Mouse (Mus musculus): ENCODE data around the gene Spata13. TPM values are rescaled to one million over a fixed set of nuclear protein-coding genes. Genes with fewer than 3 reads are reported as not detected.

The Spata13 gene
- total RNA-seq, 2 experiments from 2014 or later, result 29.9 to 31.4 TPM

DNA sequence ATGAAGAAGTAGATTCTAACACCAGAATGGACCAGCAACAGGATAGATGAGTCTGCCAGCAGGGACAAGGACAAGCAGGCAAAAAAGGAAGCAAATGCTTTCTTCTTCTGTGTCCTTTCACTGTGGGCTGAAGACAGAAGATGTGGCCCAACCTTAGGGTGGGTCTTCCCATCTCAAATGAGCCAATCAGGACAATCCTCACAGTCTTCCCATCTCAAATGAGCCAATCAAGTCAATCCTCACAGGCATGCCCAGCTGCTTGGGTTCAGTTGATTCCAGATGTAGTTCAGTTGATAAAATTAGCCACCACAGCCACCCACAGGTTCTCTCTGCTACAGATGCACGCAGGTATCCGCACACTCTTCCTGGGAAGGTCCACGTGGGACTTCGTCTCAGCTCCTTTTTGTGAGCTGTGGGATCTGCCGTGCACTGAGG is 143.7 kb downstream of the Spata13 start:
- no peak for DNase-seq (ENCODE audit: low spot score in 2 of 2)

DNA sequence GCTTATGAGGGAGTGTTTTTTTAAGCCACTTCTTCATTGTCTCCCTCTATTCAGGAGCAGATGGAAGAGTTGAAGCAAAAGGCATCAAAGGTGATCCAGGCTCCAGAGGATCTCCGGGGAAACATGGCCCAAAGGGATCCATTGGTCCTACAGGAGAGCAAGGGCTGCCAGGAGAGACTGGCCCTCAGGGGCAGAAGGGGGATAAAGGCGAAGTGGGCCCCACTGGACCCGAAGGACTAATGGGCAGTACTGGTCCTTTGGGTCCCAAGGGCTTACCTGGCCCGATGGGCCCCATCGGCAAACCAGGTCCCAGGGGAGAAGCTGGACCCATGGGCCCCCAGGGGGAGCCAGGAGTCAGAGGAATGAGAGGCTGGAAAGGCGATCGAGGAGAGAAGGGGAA is 145.4 kb downstream of the Spata13 start:
- no peak for DNase-seq (ENCODE audit: low spot score in 2 of 2)

DNA sequence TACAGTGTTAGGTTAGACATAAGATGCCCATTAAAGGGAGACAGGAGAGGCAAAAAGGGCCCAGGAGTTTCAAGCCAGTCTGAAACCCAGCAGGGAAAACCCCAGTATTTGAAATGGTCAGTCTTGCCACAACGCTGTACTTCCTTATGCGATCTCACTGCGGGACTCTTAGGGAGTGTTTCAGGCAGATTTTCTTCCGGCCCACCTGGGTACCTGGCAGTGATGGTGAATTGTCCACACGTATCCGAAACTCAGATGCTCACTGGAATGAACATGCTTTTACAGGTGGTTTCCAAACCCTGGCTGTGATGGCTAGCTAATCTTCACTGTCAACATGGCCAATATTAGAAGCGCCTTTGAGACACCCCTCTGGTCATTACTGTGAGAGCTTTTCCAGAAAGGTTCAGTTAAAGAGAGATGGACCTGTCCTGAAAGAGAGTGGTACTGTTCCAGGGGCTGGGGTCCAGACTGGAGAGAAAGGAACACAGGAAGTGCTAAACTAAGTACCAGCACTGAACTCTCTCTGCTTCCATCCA is 148.4 kb downstream of the Spata13 start:
- no peak for DNase-seq (ENCODE audit: low spot score in 2 of 2)

DNA sequence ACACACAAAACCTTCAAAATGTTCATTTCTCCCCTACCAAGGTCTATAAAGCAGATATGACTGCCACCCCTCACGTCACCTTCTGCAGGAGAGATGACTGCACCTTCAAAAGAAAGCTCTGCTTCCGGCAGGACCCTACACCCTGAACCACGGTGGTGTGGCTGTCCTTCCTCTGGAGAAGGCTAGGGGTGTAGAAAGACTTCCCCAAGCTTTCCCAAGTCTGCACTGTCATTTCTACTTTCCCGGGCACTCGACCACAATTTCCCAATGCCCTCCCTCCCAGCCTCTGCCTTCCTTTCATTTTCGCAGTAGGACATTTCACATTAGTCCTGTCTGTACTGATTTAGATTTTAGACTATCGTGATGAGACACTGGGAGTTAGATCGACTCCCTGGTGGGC is 149.4 kb downstream of the Spata13 start:
- no peak for DNase-seq (ENCODE audit: low spot score in 2 of 2)

DNA sequence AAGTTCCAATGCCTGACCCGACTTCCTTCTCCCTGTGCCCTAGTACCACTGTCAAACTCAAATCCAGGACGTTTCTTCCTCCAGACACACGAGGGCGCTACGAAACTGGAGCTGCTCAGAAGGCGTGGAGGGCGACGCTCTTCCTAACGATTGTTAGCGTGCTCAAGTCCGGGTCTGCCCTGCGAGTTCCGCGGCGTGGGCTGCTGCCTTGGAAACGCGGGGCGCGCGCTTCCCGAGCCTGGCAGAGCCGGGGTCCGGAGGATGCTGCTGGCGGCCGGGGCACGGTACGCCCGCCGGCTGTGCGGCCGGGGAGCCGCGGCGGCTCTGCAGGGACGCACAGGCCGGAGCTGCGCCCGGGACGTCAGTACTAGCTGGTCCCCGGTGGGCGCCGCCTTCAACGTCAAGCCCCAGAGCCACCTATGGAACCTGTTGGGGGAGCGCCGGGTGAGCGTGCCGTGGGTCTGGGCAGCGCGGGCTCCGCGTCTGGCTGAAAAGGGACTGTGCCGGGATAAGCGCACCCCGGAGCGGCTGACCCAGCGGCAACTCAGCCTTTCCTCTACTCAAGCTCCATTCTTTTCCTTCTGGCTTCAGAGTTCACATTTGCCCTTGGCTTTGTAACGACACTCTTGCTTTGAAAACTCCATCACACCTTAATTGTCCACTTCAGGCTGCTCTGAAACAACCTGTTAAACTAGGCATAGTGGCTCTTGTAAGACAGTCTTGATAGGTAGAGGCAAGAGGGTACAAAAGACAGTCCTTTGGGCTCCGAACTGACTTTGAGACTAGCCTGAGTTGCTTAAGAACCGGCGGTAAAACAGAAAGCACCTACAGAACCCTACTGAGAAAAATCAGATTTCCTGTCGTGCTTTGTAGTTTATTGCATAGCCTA is 150.9 kb downstream of the Spata13 start, which contains the start of gene Mipep:
Gene Mipep (plus strand): TSS at position 147 of the 889 bp plus-strand sequence.
- DNase-seq (ENCODE audit: low spot score in 2 of 2), result peak; percentile 84 to 88

DNA sequence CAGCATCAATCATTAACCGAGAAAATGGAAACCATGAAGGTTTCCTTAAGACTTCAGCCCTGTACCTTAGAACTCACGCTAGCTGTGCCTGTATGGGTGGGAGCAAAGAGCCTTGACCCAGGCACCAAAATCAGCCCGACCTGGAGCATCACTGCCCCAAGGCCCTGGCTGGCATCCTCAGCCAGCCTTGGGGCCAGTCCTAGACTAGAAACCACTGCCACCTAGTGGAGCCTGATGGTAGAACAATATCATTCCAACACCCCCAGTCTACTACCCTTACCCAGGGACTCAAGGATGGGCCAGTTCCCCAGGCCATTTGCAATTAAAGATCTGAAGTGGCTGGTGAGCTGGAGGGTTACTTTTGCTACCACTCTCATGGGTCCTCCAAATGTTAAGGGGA is 156.3 kb downstream of the Spata13 start:
- peak; percentile 57 to 70 for DNase-seq (ENCODE audit: low spot score in 2 of 2)

DNA sequence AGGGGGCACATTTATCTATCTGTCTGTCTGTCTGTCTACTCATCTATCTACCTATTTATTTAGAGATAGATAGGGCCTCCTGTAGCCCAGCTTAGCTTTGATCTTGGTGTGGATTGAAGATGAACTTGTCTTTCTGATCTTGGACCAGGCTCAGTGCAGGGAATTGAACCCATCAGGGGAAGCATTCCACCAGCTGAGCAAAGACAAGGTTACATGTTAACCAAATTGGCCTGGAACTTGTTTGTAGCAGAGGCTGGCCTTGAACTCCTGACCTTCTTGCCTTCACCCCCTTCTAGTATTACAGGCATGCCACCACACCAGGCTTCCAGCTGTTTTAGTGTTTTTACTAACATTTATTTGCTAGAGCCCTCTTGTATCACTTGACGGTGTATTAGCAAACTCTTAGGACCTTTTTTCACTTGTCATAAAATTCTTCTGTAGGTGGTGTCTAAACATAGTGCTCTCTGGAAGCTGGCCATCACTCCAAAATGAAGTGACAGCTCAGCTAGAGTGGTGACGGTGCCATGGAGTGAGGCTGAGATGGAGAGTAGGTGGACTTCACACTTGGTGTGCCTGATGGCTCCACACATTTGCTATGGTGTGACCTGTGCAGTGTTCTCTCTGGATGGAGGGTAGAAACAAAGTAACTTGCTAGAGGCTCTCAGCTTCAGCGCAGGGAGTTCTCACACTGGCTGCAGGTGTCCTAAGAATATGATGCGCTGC is 163.0 kb downstream of the Spata13 start:
- no peak for DNase-seq (ENCODE audit: low spot score in 2 of 2)

DNA sequence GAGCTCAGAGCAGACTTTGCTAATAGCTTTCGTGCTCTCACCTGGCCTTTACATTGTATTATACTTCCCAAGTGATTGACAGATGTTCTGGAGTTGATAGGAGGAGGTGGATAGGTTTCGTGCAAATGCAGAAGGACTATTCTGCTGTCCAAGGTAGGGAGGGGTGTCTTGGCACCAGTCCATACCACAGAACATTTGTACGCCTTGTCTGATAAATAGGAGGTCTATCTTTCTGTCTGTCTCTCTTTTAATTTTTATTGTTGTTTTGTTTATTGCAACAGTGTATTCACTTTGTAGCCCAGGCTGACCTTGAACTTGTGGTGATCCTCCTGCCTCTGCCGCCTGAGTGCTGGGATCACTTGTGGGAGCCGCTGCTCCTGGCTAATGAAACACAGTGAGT is 163.8 kb downstream of the Spata13 start:
- DNase-seq (ENCODE audit: low spot score in 2 of 2), result no peak

DNA sequence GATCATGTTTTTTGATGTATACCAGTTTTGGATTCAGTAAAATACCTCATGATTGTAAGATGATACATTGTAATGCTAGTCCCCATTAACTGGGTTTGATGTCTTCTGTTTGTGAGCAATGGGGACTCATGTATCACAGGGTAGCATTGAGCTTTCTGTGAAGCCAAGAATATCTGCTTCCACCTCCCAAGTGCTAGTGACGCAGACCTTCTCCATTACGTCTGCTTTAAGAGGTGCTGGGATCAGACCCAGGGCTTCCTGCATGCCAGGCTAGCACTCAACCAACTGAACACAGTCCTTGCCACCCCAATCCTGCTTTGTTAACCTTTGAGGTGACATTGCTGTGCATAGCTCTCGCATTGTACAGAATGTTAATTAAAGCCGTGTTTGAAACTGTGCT is 164.9 kb downstream of the Spata13 start:
- no peak for DNase-seq (ENCODE audit: low spot score in 2 of 2)

DNA sequence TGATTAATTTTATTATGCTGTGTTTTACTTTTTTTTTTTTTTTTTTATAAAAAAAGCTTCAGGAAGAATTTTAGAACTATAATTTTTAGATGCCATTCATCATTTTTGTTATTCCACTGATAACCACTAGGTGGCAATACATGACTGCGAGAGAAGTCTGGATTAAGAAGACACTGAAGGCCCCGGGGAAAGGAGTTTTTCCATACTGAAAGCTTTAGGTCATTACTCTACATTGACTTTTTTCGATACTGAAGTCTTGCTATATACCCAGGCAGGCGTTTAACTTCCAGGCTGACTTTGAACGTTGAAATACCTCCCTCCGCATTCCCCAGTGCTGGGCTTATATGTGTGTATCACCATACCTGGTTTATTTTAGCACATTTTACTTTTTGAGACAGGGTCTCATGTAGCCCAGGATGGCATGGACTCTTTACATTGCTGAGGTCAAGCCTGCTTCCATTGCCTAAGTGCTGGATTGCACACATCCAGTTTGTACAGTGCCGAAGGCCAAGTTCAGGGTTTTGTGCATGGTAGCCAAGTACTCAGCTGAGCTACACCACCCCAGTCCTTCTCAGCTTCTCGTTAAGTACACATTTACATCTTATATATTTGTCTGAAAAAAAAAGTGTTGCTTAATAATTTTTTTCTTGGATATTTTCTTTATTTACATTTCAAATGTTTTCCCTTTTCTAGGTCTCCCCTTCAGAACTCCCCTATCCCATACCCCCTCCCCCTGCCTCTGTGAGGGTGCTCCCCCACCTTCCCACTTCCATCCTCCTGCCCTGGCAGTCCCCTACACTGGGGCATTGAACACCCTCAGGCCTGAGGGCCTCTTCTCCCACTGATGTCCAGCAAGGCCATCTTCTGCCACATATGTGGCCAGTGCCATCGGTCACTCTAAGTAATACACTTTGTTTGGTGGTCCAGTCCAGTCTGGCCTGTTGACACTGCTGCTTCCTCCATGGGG is 166.2 kb downstream of the Spata13 start:
- DNase-seq (ENCODE audit: low spot score in 2 of 2), result no peak

DNA sequence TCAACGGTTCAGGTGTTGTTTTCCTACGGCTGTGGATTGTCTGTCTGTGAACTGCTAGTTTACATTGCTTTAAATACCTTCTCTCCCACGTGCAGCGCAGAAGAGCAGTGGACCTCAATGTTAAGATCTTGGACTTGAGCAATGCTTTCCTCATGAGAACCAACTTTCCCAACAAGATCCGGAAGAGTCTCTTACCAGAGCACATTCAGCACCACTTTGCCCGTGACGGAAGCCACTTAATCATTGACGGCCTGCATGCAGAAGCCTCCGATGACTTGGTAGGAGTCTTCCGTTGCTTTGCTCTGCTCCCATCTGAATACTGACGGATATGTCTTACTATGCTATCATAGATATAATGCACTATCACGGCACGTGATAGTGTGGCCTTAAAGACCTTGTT is 168.2 kb downstream of the Spata13 start:
- DNase-seq (ENCODE audit: low spot score in 2 of 2), result no peak

DNA sequence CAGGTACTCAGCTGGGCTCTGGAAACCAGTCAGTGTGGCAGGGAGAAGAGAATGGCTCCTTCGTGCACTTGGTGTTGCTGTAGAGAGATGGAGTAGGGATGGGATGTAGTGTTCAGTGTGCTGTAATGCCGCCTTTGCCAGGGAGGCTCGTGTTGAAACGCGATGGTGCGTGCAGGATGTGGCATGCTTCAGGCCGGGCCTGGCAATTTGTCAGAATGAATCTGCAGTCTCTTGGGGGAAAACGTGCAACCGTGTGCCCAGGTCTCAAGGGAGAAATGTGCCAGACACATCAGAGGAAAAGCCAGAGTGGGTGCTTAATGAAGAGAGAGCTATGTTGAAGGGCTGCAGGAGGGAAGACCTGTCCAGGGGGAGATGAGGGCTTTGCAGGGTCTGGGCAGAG is 171.2 kb downstream of the Spata13 start:
- DNase-seq (ENCODE audit: low spot score in 2 of 2), result no peak

DNA sequence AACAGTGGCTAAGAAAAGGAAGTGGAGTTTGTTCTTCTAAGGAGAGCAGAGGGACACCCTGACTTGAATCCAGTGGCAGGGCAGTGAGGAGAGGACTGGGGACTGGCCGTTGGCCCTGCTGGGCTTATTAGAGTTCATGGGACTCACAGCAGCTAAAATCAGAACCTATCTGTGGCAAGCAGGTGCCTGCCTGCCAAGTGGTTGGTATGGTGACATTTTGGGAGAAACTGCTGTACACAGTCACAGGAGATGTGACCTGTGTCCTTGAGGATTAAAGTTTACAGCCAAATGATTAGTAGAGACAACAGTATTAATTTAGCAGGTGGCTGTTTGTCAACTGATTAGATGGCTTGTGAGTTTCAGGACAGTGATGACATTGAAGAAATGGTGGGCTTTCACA is 172.1 kb downstream of the Spata13 start:
- no peak for DNase-seq (ENCODE audit: low spot score in 2 of 2)

DNA sequence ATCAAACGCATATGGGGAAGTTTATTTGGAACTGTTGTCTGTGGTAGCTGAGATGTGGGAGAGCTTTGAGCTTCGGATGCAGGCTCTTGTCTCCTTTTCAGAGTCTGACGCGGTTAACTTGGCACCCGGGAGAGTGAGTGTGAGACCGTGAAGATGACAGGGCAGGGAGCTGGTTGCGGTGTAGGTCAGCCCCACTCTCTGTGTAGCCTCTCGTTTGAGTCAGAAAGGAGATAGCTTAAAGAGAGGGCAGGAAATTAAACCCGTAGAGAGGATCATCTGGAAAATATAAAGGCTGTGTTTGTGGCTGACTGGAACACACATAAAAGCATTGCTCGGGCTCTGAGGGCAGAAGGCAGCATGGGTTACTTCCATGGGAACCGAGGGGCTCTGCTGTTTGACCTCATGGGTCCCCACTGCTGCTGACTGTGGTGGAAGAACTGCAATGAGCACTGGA is 173.1 kb downstream of the Spata13 start:
- no peak for DNase-seq (ENCODE audit: low spot score in 2 of 2)

DNA sequence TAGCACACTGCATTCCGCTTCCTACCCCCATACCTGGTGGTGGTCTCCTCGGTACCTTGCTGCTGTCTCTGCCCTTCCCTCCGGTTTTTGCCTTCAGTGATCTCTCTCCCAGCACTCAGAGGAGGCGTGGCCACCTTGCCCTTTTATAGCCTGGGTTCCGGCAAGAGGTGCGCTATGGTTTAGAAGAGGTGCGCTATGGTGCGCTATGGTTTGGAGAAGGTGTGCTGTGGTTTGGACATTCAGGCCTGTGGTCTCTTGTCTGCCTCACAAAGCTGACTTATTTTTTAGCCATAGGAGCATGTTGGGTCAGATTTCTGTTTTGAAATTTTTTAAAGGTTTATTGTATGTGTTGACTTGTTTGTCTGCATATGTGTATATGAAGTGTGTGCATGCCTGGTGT is 176.1 kb downstream of the Spata13 start:
- no peak for DNase-seq (ENCODE audit: low spot score in 2 of 2)

DNA sequence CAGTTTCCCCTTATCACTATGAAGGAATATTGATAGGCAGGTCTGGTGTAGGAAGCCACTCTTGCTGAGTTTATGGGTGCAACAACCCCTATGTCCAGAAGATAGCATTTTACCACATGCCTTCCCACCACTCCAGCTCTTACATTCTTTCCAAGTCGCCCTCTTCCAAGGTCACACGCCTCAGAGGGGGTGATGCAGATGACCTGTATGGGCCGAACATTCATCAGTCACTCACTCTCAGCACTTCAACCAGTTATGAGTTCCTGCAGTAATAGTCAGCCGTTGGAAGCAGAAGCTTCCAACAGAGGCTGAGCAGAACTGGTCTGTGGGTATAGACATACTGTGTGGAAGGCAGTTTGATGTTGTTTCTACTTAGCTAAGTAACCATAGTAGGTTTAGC is 177.7 kb downstream of the Spata13 start:
- DNase-seq (ENCODE audit: low spot score in 2 of 2), result no peak

Other genes starting within 250 kb of the Spata13 start
- gene C1qtnf9, start 134.1 kb downstream of the Spata13 start, total RNA-seq (2021), result under 1 TPM in 1 of 2 experiments, not detected in 1; 0.18 TPM
- gene Mipep, start 150.6 kb downstream of the Spata13 start, total RNA-seq (2021), result 10 to 100 TPM; 25.9 to 26.8 TPM